Mouse (Mus musculus): ENCODE results near the gene Nrap.

DNA sequence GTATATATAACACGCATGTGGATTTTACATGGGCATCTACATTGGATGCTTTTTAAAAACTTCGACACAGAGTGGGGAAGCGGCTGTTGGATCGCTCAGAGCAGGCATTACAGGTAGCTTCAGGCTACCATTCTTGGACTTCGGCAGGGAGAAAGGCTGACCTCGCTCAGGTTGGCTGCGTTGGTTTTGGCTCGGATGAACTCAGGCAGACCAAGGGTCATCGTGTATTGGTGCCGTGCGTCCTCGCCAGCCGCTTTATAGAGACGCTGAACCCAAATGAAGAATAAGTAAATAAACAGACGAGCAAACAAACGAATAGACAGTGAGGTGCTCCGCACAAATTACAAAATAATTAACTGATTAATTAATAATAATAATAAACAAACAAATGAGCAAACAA is 53.5 kb downstream of the Nrap start:
- TF ChIP-seq CTCF (IDR thresholded peaks at IDR 0.05; ENCODE audit: control insufficient read depth, insufficient read depth, insufficient replicate concordance, low read depth, low read length) = no peak
- no peak for TF ChIP-seq POLR2A (IDR thresholded peaks at IDR 0.05; ENCODE audit: control insufficient read depth, low read depth, low read length)

Measured in testis, adult 2 months (tissue).